Mouse (Mus musculus) heart, embryonic 15.5 days (tissue): ENCODE measurements at regions not wholly inside any gene's neighbourhood (a gene's known extent, or its start where the extent isn't known, plus 50 kb on each side); places are given as distances from the start of the nearest gene placed in this dataset.

Experiments
- ATAC-seq: fragments of 200-750 bp; cut with Nextera tagmentation; replicated peaks from 2 replicates; pipeline ENCODE4 v1.8.0; 2017; ENCODE audit warnings: low read depth, moderate TSS enrichment; ENCODE audit not compliant: insufficient number of reproducible peaks, insufficient read depth, low FRiP score
- H3K27ac ChIP-seq: fragments of 300-500 bp; sonication (generic); 2 replicates; pipeline ENCODE4 v1.5.1; 2015; ENCODE audit warnings: mild to moderate bottlenecking, inconsistent platforms
- H3K27me3 ChIP-seq: fragments of 300-500 bp; sonication (generic); 2 replicates; pipeline ENCODE4 v1.6.1; 2015; ENCODE audit warnings: inconsistent platforms
- H3K36me3 ChIP-seq: fragments of 300-500 bp; sonication (generic); 2 replicates; pipeline ENCODE4 v1.6.1; 2015; ENCODE audit warnings: mild to moderate bottlenecking, inconsistent platforms
- H3K4me1 ChIP-seq: fragments of 300-500 bp; sonication (generic); replicated peaks from 2 replicates; pipeline ENCODE4 v1.6.1; 2015; ENCODE audit warnings: inconsistent platforms
- H3K4me2 ChIP-seq: fragments of 300-500 bp; sonication (generic); 2 replicates; pipeline ENCODE4 v1.6.1; 2015; ENCODE audit warnings: inconsistent platforms, mild to moderate bottlenecking, moderate library complexity
- H3K4me3 ChIP-seq: fragments of 300-500 bp; sonication (generic); 2 replicates; pipeline ENCODE4 v1.5.1; 2015; ENCODE audit warnings: mild to moderate bottlenecking, inconsistent platforms
- H3K9ac ChIP-seq: fragments of 300-500 bp; sonication (generic); 2 replicates; pipeline ENCODE4 v1.6.1; 2015; ENCODE audit warnings: mild to moderate bottlenecking, inconsistent platforms
- H3K9me3 ChIP-seq: fragments of 300-500 bp; sonication (generic); replicated peaks from 2 replicates; pipeline ENCODE4 v1.6.1; 2016; ENCODE audit warnings: inconsistent platforms
- WGBS: fragments of 180-500 bp; shearing (Covaris S2); methylation state at CpG from one replicate; pipeline ENCODE4 v1.1.7; 2015; ENCODE audit warnings: mixed read lengths; 5-methylcytosine and 5-hydroxymethylcytosine counted together

DNA sequence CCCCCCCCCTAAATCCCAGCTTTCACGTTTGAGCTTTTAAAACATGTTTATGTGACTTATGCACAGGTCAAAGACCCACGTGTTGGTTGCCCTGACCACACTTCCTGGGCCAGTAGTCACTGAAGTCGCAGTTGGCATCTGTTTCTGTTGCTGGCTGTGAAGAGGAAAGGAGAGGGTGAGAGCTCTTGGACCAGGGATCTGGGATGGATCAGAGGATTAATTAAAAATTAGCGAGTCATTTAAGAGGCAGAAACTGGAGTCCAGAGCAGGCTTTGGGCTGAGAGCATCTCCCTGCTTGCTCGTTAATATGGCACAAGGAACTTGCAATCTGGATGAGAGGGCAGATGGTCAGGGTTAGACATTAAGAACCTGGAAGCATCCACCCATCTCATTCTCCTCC, 59.1 kb upstream of the Syt6 start:
- Histone ChIP-seq H3K27me3 (no peaks in the 10 kb centered on the region), H3K9ac (no peak overlapping the region), H3K36me3 (no peaks in the 10 kb centered on the region), H3K4me1 (no peaks in the 10 kb centered on the region), H3K4me3 (no peak overlapping the region), H3K27ac (no peak overlapping the region), H3K4me2 (no peak overlapping the region), H3K9me3 (no peaks in the 10 kb centered on the region)
- no peak for ATAC-seq
- WGBS = 58% methylated on average over 5 of the region's 5 CpGs

DNA sequence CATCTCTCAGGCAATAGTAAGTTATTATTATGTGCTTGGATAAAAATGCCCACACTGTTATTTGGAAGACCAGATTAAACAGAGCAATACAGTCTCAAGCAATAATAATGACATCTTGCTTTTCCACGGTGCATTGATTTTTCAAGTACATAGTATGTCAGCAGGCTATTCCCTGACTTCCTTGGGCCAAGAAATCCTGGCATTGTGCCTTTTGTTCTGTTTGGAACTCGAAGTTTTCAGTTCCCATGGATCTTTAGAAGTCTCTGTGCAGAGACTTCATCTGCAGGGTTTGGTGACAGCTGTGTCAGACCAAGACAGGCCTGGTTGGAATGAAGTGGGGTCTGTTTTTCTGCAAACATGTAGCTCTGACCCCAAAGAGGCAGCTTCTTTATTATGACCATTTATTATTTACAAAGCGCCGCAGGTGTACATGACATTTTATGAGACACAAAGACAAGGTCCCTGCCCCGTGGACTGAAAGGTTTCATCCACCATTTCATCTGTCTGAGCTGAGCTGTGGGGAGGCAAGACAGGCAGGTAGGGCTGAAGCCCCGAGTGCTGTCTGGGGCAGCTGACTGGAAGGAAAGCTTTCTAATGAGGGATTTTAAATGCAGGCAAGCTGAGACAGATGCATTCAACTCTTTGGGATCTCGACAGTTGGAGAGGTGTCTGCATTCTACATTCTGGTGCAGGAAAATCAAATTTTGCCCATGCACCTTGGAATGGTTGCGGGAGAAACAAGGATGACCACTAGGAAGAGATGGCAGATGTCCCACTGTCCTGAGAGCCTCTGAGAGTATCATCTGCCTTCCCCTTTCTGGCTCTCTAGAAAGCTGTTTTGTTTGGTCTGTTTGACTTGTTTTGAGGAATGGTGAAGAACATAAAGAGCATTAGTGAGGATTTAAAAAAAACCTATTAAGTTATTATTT, 57.4 kb upstream of the Syt6 start:
- Histone ChIP-seq H3K27ac (no peak overlapping the region), H3K36me3 (no peaks in the 10 kb centered on the region), H3K4me3 (no peak overlapping the region), H3K9ac (no peak overlapping the region), H3K9me3 (no peaks in the 10 kb centered on the region), H3K4me1 (no peaks in the 10 kb centered on the region), H3K4me2 (no peak overlapping the region), H3K27me3 (no peaks in the 10 kb centered on the region)
- 68% methylated on average over 8 of the region's 8 CpGs for WGBS
- no peak for ATAC-seq

DNA sequence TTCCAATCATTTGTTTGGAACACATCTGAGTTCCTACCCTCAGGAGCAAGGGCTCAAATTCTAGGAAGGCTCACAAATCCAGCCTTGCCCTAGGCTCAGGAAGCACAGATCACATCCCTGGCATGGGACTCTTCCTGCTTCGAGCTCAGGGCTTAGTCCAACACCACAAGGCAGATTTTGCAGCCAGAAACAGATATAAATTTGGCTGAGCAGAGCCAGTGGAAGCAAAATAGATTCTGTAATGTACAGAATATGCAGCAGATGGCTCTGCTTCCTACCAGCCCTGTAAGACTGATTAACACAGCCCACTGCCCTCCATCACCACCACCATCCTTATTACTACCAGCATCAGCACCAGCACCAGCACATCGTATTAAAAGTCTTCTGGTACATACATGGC, 56.4 kb upstream of the Syt6 start:
- Histone ChIP-seq H3K4me1 (no peaks in the 10 kb centered on the region), H3K36me3 (no peaks in the 10 kb centered on the region), H3K9me3 (no peaks in the 10 kb centered on the region), H3K4me2 (no peak overlapping the region), H3K9ac (no peak overlapping the region), H3K27ac (no peak overlapping the region), H3K27me3 (no peaks in the 10 kb centered on the region), H3K4me3 (no peak overlapping the region)
- 69% methylated on average over 2 of the region's 2 CpGs for WGBS
- no peak for ATAC-seq
